Mouse (Mus musculus) midbrain, embryonic 11.5 days (tissue): ENCODE results near the gene Ninl. TPM values are rescaled to one million over a fixed set of nuclear protein-coding genes. Genes with fewer than 3 reads are reported as not detected.

Source experiments
- ATAC-seq: fragments of 200-750 bp; cut with Nextera tagmentation; 2 replicates; pipeline ENCODE4 v1.8.0; 2017; ENCODE audit warnings: moderate TSS enrichment, moderate library complexity; ENCODE audit not compliant: low FRiP score
- DNase-seq: peaks from one replicate; pipeline ENCODE4 v3.0.0; 2015; ENCODE audit warnings: low spot score; ENCODE audit errors: missing footprints
- H3K27ac ChIP-seq: fragments of 300-500 bp; sonication (generic); 2 replicates; pipeline ENCODE4 v1.5.1; 2014; ENCODE audit warnings: low read depth, low read length
- H3K27me3 ChIP-seq: fragments of 300-500 bp; sonication (generic); 2 replicates; pipeline ENCODE4 v1.6.1; 2014; ENCODE audit warnings: mild to moderate bottlenecking, low read length, moderate library complexity, mixed read lengths; ENCODE audit not compliant: control insufficient read depth, insufficient read depth
- H3K36me3 ChIP-seq: fragments of 300-500 bp; sonication (generic); 2 replicates; pipeline ENCODE4 v1.6.1; 2014; ENCODE audit warnings: mild to moderate bottlenecking, low read length, moderate library complexity, mixed read lengths; ENCODE audit not compliant: control insufficient read depth, insufficient read depth
- H3K4me1 ChIP-seq: fragments of 300-500 bp; sonication (generic); 2 replicates; pipeline ENCODE4 v1.6.1; 2014; ENCODE audit warnings: low read length; ENCODE audit not compliant: control insufficient read depth, insufficient read depth
- H3K4me2 ChIP-seq: fragments of 300-500 bp; sonication (generic); 2 replicates; pipeline ENCODE4 v1.6.1; 2014; ENCODE audit warnings: mild to moderate bottlenecking, moderate library complexity
- H3K4me3 ChIP-seq: fragments of 300-500 bp; sonication (generic); 2 replicates; pipeline ENCODE4 v1.5.1; 2014; ENCODE audit warnings: low read depth, low read length
- H3K9ac ChIP-seq: fragments of 300-500 bp; sonication (generic); 2 replicates; pipeline ENCODE4 v1.6.1; 2014; ENCODE audit warnings: low read length
- H3K9me3 ChIP-seq: fragments of 300-500 bp; sonication (generic); 2 replicates; pipeline ENCODE4 v1.6.1; 2016; ENCODE audit warnings: low read length; ENCODE audit not compliant: control insufficient read depth
- WGBS: fragments of 180-500 bp; shearing (Covaris S2); extraction: QIAGEN DNeasy Blood & Tissue Kit; methylation state at CpG from one replicate; pipeline ENCODE4 v1.1.7; 2014; 5-methylcytosine and 5-hydroxymethylcytosine counted together
- polyA plus RNA-seq: library from polyadenylated mRNA; unstranded; fragments of >200 nt; fragmentation: Nextera tagmentation; extraction: Ambion mirVana; gene quantifications from 2 replicates; pipeline ENCODE4 v1.2.1, GENCODE M21; 2014

Gene Ninl
- polyA plus RNA-seq, 1 experiment from 2014 or later, result 11.6 TPM

DNA sequence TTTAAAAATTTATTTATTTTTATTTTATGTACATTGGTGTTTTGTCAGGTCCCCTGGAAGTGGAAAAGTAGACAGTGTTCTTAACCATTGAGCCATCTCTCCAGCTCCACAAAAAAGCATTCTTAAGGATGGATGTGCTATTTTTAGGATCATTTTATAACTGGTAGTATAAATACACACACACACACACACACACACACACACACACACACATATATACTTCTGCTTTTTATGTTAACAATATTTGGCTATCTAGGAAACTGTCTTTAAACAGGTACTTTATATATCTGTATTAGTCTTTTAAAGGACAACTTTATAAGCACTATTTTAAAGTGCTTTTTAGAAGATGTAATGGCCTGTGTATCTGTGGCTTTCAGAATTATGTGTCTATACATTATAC is 57.1 kb downstream of the Ninl start:
- H3K9ac ChIP-seq, result no peak overlapping the region
- H3K27me3 ChIP-seq, result no peaks in the 10 kb centered on the region
- ATAC-seq (no peak), DNase-seq (no peak)
- no peak overlapping the region for H3K4me2 ChIP-seq
- H3K4me1 ChIP-seq, result no peaks in the 10 kb centered on the region
- no peak overlapping the region for H3K4me3 ChIP-seq
- no peak overlapping the region for H3K27ac ChIP-seq
- H3K36me3 ChIP-seq, result no peaks in the 10 kb centered on the region
- no peaks in the 10 kb centered on the region for H3K9me3 ChIP-seq

GRCm38 (mm10) chr2:150981524-150981923 is 57.7 kb downstream of the Ninl start:
- 88% methylated on average over 7 of the region's 7 CpGs for WGBS
- Histone ChIP-seq H3K4me3 (no peak overlapping the region), H3K4me2 (no peak overlapping the region), H3K9me3 (no peaks in the 10 kb centered on the region), H3K27me3 (no peaks in the 10 kb centered on the region), H3K4me1 (no peaks in the 10 kb centered on the region), H3K27ac (no peak overlapping the region), H3K36me3 (no peaks in the 10 kb centered on the region), H3K9ac (no peak overlapping the region)
- DNase-seq (no peak), ATAC-seq (no peak)

- no peaks in the 10 kb centered on the region for H3K4me1 ChIP-seq
- no peak overlapping the region for H3K27ac ChIP-seq
- no peak overlapping the region for H3K4me3 ChIP-seq
- no peaks in the 10 kb centered on the region for H3K9me3 ChIP-seq
- WGBS, result 89% methylated on average over 14 of the region's 14 CpGs
- H3K4me2 ChIP-seq, result no peak overlapping the region
- H3K27me3 ChIP-seq, result no peaks in the 10 kb centered on the region
- H3K9ac ChIP-seq, result no peak overlapping the region
- no peaks in the 10 kb centered on the region for H3K36me3 ChIP-seq
- ATAC-seq, result no peak
- no peak for DNase-seq
Measured at GRCm38 (mm10) chr2:150979861-150980620, 59.1 kb downstream of the Ninl start.

DNA sequence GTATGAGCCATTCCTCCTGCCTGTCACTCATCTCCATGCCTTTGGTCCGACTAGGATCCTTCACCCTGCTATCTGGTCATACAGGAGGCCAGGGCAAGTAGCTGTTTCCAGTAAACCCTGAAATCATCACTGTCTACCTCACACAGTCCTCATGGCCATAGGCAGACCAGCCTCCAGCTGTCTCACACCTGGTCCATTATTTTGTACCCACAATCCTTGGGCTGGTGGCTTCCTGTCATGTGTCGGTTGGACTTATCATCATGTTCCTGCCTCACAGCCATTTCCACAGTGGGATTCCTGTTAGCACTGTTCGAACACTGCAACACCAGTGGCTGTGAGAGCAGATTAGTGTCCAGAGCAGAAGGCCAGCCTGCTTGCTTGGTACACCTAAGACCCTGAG is 60.4 kb downstream of the Ninl start:
- H3K4me1 ChIP-seq, result no peaks in the 10 kb centered on the region
- H3K9ac ChIP-seq, result no peak overlapping the region
- DNase-seq (no peak), ATAC-seq (no peak)
- no peaks in the 10 kb centered on the region for H3K27me3 ChIP-seq
- no peaks in the 10 kb centered on the region for H3K9me3 ChIP-seq
- no peak overlapping the region for H3K4me3 ChIP-seq
- peaks cover 1% of the 10 kb centered on the region for H3K36me3 ChIP-seq
- H3K27ac ChIP-seq, result no peak overlapping the region
- 95% methylated on average over 3 of the region's 3 CpGs for WGBS
- H3K4me2 ChIP-seq, result no peak overlapping the region

GRCm38 (mm10) chr2:150977676-150978075 is 61.5 kb downstream of the Ninl start:
- Histone ChIP-seq H3K27me3 (no peaks in the 10 kb centered on the region), H3K36me3 (peaks cover 7% of the 10 kb centered on the region), H3K9ac (no peak overlapping the region), H3K27ac (no peak overlapping the region), H3K4me3 (no peak overlapping the region), H3K4me2 (no peak overlapping the region), H3K4me1 (no peaks in the 10 kb centered on the region), H3K9me3 (no peaks in the 10 kb centered on the region)
- no peak for DNase-seq
- 95% methylated on average over 6 of the region's 6 CpGs for WGBS
- ATAC-seq, result no peak

DNA sequence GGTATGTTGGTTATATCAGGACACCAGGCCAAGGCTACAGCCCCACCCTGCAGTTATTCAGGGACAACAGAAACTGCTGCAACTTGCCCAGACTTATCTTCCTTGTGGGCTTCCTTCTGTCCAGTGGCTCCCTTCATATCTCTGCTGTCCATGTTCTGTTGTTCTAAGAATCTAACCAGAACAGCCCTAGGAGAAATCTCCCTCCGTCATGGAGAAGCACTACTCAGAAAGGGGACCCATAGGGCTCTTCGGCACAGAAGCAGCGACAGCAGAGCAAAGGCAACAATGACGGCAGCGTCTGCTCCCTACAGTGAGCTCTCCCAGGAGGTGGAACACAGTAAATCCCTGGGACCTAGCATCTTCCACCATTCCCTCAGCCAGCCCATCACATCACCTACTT is 62.3 kb downstream of the Ninl start:
- Histone ChIP-seq H3K4me3 (no peak overlapping the region), H3K36me3 (peaks cover 10% of the 10 kb centered on the region), H3K9me3 (no peaks in the 10 kb centered on the region), H3K27ac (no peak overlapping the region; the same call in 1 of the 2 replicates), H3K4me2 (no peak overlapping the region), H3K27me3 (no peaks in the 10 kb centered on the region), H3K9ac (no peak overlapping the region), H3K4me1 (no peaks in the 10 kb centered on the region)
- WGBS, result 89% methylated on average over 5 of the region's 5 CpGs
- DNase-seq (no peak), ATAC-seq (no peak)

DNA sequence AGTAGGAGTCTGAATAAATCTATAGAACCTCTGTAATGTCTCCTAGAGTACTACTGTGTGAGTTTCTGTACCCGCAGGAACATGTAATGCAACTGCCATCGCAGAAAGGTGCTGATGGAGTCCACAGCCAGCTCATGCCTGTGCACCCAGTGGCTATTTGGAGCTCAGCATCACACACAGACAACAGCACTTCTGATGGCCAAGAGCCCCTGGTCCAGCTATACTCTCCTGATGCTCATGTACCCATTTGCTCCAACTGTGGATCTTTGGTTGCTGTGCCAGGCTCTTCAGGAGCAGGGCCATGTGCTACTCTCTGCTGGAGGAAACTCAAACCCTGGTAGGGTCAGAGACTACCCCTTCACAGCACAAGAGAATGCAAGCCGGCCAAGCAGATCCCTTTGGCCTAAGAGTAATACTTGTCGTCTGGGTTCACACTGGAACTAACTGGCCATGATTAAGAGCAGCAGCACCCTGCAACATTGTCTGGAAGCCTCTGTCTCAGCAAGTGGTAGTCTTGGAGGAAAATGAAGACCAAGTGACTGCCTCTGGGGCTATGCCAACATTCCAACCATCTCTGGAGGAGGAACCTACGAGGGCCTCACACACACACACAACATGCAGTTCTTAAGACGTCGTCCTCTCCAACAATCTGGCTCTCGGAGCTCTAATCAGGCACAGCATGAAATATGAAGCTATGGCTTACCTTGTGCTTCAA is 65.6 kb downstream of the Ninl start:
- H3K9ac ChIP-seq, result no peak overlapping the region
- no peaks in the 10 kb centered on the region for H3K4me1 ChIP-seq
- H3K27ac ChIP-seq, result no peak overlapping the region
- H3K4me3 ChIP-seq, result no peak overlapping the region
- no peak overlapping the region for H3K4me2 ChIP-seq
- H3K9me3 ChIP-seq, result no peaks in the 10 kb centered on the region
- DNase-seq (no peak), ATAC-seq (no peak)
- no peaks in the 10 kb centered on the region for H3K27me3 ChIP-seq
- H3K36me3 ChIP-seq, result peaks cover 14% of the 10 kb centered on the region
- WGBS, result 93% methylated on average over 8 of the region's 8 CpGs

DNA sequence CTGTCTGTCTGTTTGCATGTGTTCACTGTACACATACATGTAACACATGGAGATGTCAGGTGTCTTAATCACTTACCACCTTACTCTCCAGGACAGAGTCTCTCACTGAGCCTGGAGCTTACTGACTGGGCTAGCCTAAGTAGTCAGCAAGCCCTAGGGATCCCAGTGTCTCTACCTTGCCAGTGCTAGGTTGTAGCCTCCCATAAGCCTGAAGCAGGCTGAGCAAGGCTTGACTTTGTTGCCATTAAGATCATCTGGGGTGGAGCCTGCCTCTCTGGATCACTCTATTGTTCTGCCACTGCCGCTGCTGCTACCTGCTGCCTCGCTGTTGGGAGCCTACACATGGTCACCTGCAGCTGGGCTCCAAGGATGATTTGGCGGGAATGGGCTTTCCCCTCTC is 66.5 kb downstream of the Ninl start:
- no peak for ATAC-seq
- WGBS, result 89% methylated on average over 3 of the region's 3 CpGs
- no peak overlapping the region for H3K4me2 ChIP-seq
- no peaks in the 10 kb centered on the region for H3K9me3 ChIP-seq
- no peak for DNase-seq
- no peak overlapping the region for H3K4me3 ChIP-seq
- H3K27me3 ChIP-seq, result no peaks in the 10 kb centered on the region
- H3K4me1 ChIP-seq, result no peaks in the 10 kb centered on the region
- no peak overlapping the region for H3K9ac ChIP-seq
- no peak overlapping the region for H3K27ac ChIP-seq
- peaks cover 17% of the 10 kb centered on the region for H3K36me3 ChIP-seq

GRCm38 (mm10) chr2:150971856-150972255 is 67.3 kb downstream of the Ninl start:
- Histone ChIP-seq H3K4me1 (no peaks in the 10 kb centered on the region), H3K36me3 (peaks cover 17% of the 10 kb centered on the region), H3K27me3 (no peaks in the 10 kb centered on the region), H3K9ac (no peak overlapping the region), H3K9me3 (no peaks in the 10 kb centered on the region), H3K4me3 (no peak overlapping the region), H3K4me2 (no peak overlapping the region), H3K27ac (no peak overlapping the region)
- 80% methylated on average over 7 of the region's 7 CpGs for WGBS
- no peak for DNase-seq
- no peak for ATAC-seq
